Mouse (Mus musculus) stomach, embryonic 15.5 days (tissue): ENCODE measurements at regions not wholly inside any gene's neighbourhood (a gene's known extent, or its start where the extent isn't known, plus 50 kb on each side); places are given as distances from the start of the nearest gene placed in this dataset.
A peak's percentile ranks its signal among the peaks of the same experiment; 100 is the strongest.

Experiments used
- ATAC-seq: fragments of 200-750 bp; cut with Nextera tagmentation; 2 replicates; pipeline ENCODE4 v1.8.0; 2017; ENCODE audit warnings: low read depth, moderate number of reproducible peaks, moderate TSS enrichment; ENCODE audit not compliant: insufficient read depth, low FRiP score
- H3K27ac ChIP-seq: fragments of 300-500 bp; sonication (generic); 2 replicates; pipeline ENCODE4 v1.5.1; 2015; ENCODE audit warnings: mild to moderate bottlenecking, inconsistent platforms
- H3K27me3 ChIP-seq: fragments of 300-500 bp; sonication (generic); replicated peaks from 2 replicates; pipeline ENCODE4 v1.6.1; 2015; ENCODE audit warnings: inconsistent platforms
- H3K36me3 ChIP-seq: fragments of 300-500 bp; sonication (generic); 2 replicates; pipeline ENCODE4 v1.6.1; 2015; ENCODE audit warnings: inconsistent platforms
- H3K4me1 ChIP-seq: fragments of 300-500 bp; sonication (generic); 2 replicates; pipeline ENCODE4 v1.6.1; 2015; ENCODE audit warnings: inconsistent platforms
- H3K4me2 ChIP-seq: fragments of 300-500 bp; sonication (generic); 2 replicates; pipeline ENCODE4 v1.6.1; 2015; ENCODE audit warnings: mild to moderate bottlenecking, inconsistent platforms
- H3K4me3 ChIP-seq: fragments of 300-500 bp; sonication (generic); replicated peaks from 2 replicates; pipeline ENCODE4 v1.5.1; 2015; ENCODE audit warnings: inconsistent platforms
- H3K9ac ChIP-seq: fragments of 300-500 bp; sonication (generic); 2 replicates; pipeline ENCODE4 v1.6.1; 2015; ENCODE audit warnings: inconsistent platforms
- H3K9me3 ChIP-seq: fragments of 300-500 bp; sonication (generic); 2 replicates; pipeline ENCODE4 v1.6.1; 2016; ENCODE audit warnings: inconsistent platforms
- WGBS: fragments of 180-500 bp; shearing (Covaris S2); methylation state at CpG from one replicate; pipeline ENCODE4 v1.1.7; 2015; 5-methylcytosine and 5-hydroxymethylcytosine counted together

DNA sequence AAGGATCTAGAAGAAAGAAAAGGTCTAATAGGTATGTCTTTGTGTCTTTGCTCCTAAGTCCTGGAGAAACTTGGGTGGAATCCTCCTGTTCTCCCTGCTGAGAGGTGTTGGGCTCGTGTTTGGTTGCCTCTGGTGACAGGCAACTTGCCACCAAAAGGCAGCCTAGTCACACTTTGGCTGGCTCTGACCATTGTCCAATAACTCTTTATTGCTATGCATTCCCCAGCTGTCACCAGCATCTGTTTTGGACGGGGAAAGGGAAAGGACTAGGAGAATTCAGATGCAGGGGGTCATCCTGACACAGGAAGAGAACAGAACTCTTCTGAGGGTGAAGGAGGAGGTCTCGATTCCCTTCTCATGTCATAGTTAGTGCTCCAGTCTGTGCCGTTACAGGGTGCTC, 220.9 kb downstream of the Zfp36l1 start:
- no peak overlapping the region for H3K9ac ChIP-seq
- H3K4me1 ChIP-seq: peaks cover 28% of the 10 kb centered on the region
- no peak overlapping the region for H3K4me2 ChIP-seq
- H3K27me3 ChIP-seq: no peaks in the 10 kb centered on the region
- no peak for ATAC-seq
- H3K4me3 ChIP-seq: no peak overlapping the region
- H3K9me3 ChIP-seq: no peaks in the 10 kb centered on the region
- 74% methylated on average over 4 of the region's 4 CpGs for WGBS
- no peak overlapping the region for H3K27ac ChIP-seq
- H3K36me3 ChIP-seq: no peaks in the 10 kb centered on the region

GRCm38 (mm10) chr12:79890887-79891286, 221.9 kb downstream of the Zfp36l1 start:
- H3K4me1 ChIP-seq: peaks cover 23% of the 10 kb centered on the region
- H3K4me3 ChIP-seq: no peak overlapping the region
- peak; percentile 72 for ATAC-seq
- H3K4me2 ChIP-seq: no peak overlapping the region
- 22% methylated on average over 4 of the region's 4 CpGs for WGBS
- no peaks in the 10 kb centered on the region for H3K27me3 ChIP-seq
- H3K36me3 ChIP-seq: no peaks in the 10 kb centered on the region
- peak overlapping the region; percentile 72 for H3K27ac ChIP-seq
- no peak overlapping the region for H3K9ac ChIP-seq
- H3K9me3 ChIP-seq: no peaks in the 10 kb centered on the region

- Histone ChIP-seq H3K9me3 (no peaks in the 10 kb centered on the region), H3K9ac (no peak overlapping the region), H3K27ac (peak overlapping the region; percentile 72; the same call in 1 of the 2 replicates), H3K4me3 (no peak overlapping the region), H3K27me3 (no peaks in the 10 kb centered on the region), H3K36me3 (no peaks in the 10 kb centered on the region), H3K4me2 (no peak overlapping the region), H3K4me1 (peaks cover 20% of the 10 kb centered on the region)
- ATAC-seq: no peak
- 89% methylated on average over 7 of the region's 7 CpGs for WGBS
Observed at GRCm38 (mm10) chr12:79890291-79890690, 222.5 kb downstream of the Zfp36l1 start.

- H3K27me3 ChIP-seq: no peaks in the 10 kb centered on the region
- H3K4me2 ChIP-seq: no peak overlapping the region
- H3K27ac ChIP-seq: no peak overlapping the region
- H3K9ac ChIP-seq: no peak overlapping the region
- no peak overlapping the region for H3K4me3 ChIP-seq
- peaks cover 20% of the 10 kb centered on the region for H3K4me1 ChIP-seq
- WGBS: 79% methylated on average over 4 of the region's 4 CpGs
- H3K9me3 ChIP-seq: no peaks in the 10 kb centered on the region
- ATAC-seq: no peak
- H3K36me3 ChIP-seq: no peaks in the 10 kb centered on the region
Observed at GRCm38 (mm10) chr12:79888812-79889211, 224.0 kb downstream of the Zfp36l1 start.

DNA sequence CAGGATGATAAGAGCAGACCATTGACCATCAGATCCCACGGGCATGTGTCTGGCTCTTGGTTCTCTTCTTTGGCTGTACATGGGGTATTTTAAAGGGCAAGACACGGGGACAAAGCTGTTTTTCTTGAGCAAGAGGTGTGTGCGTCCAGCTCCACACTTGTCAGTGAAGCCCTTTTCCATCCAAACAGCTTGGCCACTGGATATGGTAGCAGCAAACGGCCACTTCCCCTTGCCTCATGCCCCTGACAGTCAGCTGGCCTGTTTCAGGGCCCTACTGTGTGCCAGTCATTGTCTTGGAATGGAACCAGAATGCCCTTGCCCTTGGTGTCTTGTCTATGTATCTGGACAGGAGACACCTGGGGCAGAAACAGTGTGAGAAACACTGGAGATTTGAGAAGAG, 224.7 kb downstream of the Zfp36l1 start:
- no peaks in the 10 kb centered on the region for H3K27me3 ChIP-seq
- H3K9me3 ChIP-seq: no peaks in the 10 kb centered on the region
- H3K27ac ChIP-seq: peak overlapping the region; percentile 72; the same call in 1 of the 2 replicates
- ATAC-seq: no peak
- no peak overlapping the region for H3K9ac ChIP-seq
- 78% methylated on average over 4 of the region's 4 CpGs for WGBS
- H3K4me1 ChIP-seq: peaks cover 20% of the 10 kb centered on the region
- H3K4me2 ChIP-seq: no peak overlapping the region
- H3K36me3 ChIP-seq: no peaks in the 10 kb centered on the region
- no peak overlapping the region for H3K4me3 ChIP-seq

GRCm38 (mm10) chr12:79887225-79887886, 225.5 kb downstream of the Zfp36l1 start:
- H3K4me3 ChIP-seq: no peak overlapping the region
- WGBS: 45% methylated on average over 12 of the region's 12 CpGs
- ATAC-seq: peak; percentile 63; the same call in 1 of the 2 replicates
- peak overlapping the region; percentile 72 for H3K27ac ChIP-seq
- H3K9ac ChIP-seq: no peak overlapping the region
- no peak overlapping the region for H3K4me2 ChIP-seq
- H3K36me3 ChIP-seq: no peaks in the 10 kb centered on the region
- H3K4me1 ChIP-seq: peaks cover 20% of the 10 kb centered on the region
- H3K9me3 ChIP-seq: no peaks in the 10 kb centered on the region
- H3K27me3 ChIP-seq: no peaks in the 10 kb centered on the region

DNA sequence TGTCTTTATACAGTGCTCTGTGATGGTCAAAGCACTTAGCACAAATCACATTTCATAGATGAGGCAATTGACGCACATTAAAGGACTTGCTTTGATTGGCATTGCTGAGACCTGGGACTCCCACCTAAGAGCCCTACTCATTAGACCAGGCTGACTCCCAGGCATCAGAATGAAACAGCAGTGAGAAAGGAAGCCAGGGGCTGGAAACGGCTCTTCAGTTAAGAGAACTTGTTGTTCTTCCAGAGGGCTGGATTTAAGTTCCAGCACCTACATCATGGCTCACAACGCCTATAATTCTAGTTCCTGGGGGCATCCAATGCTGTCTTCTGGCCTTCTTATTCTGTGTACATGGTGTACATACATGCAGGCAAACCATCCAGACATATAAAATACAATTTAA, 226.3 kb downstream of the Zfp36l1 start:
- Histone ChIP-seq H3K27ac (peak overlapping the region; percentile 72), H3K9me3 (no peaks in the 10 kb centered on the region), H3K4me2 (no peak overlapping the region), H3K4me3 (no peak overlapping the region), H3K36me3 (no peaks in the 10 kb centered on the region), H3K4me1 (peaks cover 20% of the 10 kb centered on the region), H3K27me3 (no peaks in the 10 kb centered on the region), H3K9ac (no peak overlapping the region)
- WGBS: 78% methylated on average over 3 of the region's 3 CpGs
- ATAC-seq: no peak

DNA sequence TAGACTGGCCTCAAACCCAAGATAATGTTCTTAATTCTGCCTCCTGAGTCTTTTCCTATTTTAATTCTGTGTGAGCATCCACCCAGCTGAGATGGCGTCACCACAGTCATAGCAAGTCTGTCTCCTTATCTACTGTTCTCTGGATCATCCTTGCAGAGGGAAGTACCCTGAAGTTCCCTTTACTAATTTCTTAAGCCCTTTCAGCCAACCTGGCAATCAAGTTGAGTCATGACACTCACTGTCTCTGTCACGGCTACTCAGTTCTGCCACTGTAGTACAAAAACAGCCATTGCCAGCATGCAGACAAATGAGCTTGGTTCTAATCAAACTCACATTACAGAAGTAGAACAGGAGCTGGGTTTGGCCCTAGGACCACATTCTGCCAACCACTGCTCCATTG, 227.5 kb downstream of the Zfp36l1 start:
- H3K4me1 ChIP-seq: peaks cover 12% of the 10 kb centered on the region; the same call in 1 of the 2 replicates
- no peak overlapping the region for H3K27ac ChIP-seq
- H3K9ac ChIP-seq: no peak overlapping the region
- H3K4me3 ChIP-seq: no peak overlapping the region
- H3K27me3 ChIP-seq: no peaks in the 10 kb centered on the region
- H3K9me3 ChIP-seq: no peaks in the 10 kb centered on the region
- ATAC-seq: no peak
- H3K36me3 ChIP-seq: no peaks in the 10 kb centered on the region
- 91% methylated on average over 2 of the region's 2 CpGs for WGBS
- H3K4me2 ChIP-seq: no peak overlapping the region

GRCm38 (mm10) chr12:79883651-79884050, 229.2 kb downstream of the Zfp36l1 start:
- ATAC-seq: no peak
- no peaks in the 10 kb centered on the region for H3K9me3 ChIP-seq
- no peak overlapping the region for H3K9ac ChIP-seq
- no peak overlapping the region for H3K4me2 ChIP-seq
- H3K27ac ChIP-seq: no peak overlapping the region
- no peaks in the 10 kb centered on the region for H3K36me3 ChIP-seq
- 91% methylated on average over 4 of the region's 4 CpGs for WGBS
- no peak overlapping the region for H3K4me3 ChIP-seq
- no peaks in the 10 kb centered on the region for H3K27me3 ChIP-seq
- H3K4me1 ChIP-seq: peaks cover 20% of the 10 kb centered on the region

DNA sequence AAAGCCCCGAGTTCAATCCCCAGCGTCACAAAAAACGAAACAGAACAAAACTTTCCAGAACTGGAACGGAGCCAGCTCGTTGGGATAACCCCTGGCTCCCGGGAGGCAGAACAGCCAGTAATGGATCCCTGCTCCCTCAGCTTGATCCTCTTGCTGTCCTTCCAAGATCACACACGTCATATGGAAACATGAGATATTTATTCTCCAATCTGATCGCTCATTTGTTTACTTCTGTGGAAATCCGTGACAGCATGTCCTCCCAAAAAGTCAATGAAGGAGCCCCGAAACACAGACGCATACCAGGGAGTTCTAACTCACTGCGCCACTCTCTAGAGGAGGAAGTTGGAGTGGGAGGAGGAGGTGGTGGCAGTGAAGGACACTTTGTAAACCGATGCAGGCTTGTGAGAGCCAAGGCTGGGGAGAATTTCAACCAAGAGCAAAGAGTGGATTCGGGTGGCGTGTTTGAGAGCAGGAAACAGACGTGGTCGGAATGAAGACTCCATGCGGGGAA, 232.0 kb downstream of the Zfp36l1 start:
- Histone ChIP-seq H3K4me1 (peaks cover 13% of the 10 kb centered on the region), H3K27ac (peak overlapping the region; percentile 70), H3K9ac (no peak overlapping the region), H3K4me2 (no peak overlapping the region), H3K4me3 (no peak overlapping the region), H3K27me3 (no peaks in the 10 kb centered on the region), H3K9me3 (no peaks in the 10 kb centered on the region), H3K36me3 (no peaks in the 10 kb centered on the region)
- WGBS: 40% methylated on average over 18 of the region's 18 CpGs
- ATAC-seq: no peak

GRCm38 (mm10) chr12:79880346-79880745, 232.5 kb downstream of the Zfp36l1 start:
- no peaks in the 10 kb centered on the region for H3K9me3 ChIP-seq
- no peak overlapping the region for H3K4me3 ChIP-seq
- no peaks in the 10 kb centered on the region for H3K36me3 ChIP-seq
- no peak for ATAC-seq
- no peak overlapping the region for H3K4me2 ChIP-seq
- peaks cover 13% of the 10 kb centered on the region for H3K4me1 ChIP-seq
- H3K27ac ChIP-seq: peak overlapping the region; percentile 70
- H3K27me3 ChIP-seq: no peaks in the 10 kb centered on the region
- no peak overlapping the region for H3K9ac ChIP-seq
- WGBS: 63% methylated on average over 4 of the region's 4 CpGs

DNA sequence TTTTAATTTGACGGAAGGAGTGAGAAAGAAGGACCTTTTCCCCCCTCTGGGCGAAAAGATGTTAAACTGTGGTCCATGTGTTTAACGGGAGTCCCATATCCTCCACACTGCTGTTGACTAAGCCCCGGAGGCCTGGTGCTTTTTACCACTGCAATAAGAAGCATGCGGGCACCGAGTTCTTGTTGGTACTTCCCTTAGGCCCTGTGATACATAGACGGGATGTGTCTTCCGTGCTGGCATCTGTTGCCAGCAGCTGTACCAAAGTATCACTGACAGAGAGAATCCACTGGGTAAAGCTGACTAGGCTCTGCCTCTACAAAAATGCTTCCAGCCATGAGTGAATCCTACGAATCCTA, 232.9 kb downstream of the Zfp36l1 start:
- WGBS: 53% methylated on average over 9 of the region's 9 CpGs
- no peaks in the 10 kb centered on the region for H3K36me3 ChIP-seq
- peak overlapping the region; percentile 70 for H3K27ac ChIP-seq
- no peak overlapping the region for H3K4me2 ChIP-seq
- H3K4me1 ChIP-seq: peaks cover 13% of the 10 kb centered on the region
- H3K4me3 ChIP-seq: no peak overlapping the region
- no peaks in the 10 kb centered on the region for H3K9me3 ChIP-seq
- H3K9ac ChIP-seq: no peak overlapping the region
- H3K27me3 ChIP-seq: no peaks in the 10 kb centered on the region
- ATAC-seq: peak; percentile 24; the same call in 1 of the 2 replicates
